ENCODE assay signal across 8 mouse cellular contexts in genomic region chr16:8791949-8792557, GRCm38 (mm10). TPM values are rescaled to one million over a fixed set of nuclear protein-coding genes. Genes with fewer than 3 reads are reported as not detected.
DNase-seq lines count a peak whose midpoint lies in the region; ATAC-seq and TF ChIP-seq lines count a peak whose summit lies in the region.

Gene Usp7 (minus strand): TSS chr16:8792308.

- no peak for TF ChIP-seq POLR2A in bone marrow, adult 2 months (IDR thresholded peaks at IDR 0.05; ENCODE audit: borderline replicate concordance, control insufficient read depth, low read depth, low read length)

- H3K27ac ChIP-seq in bone marrow, adult 2 months (ENCODE audit: control insufficient read depth, insufficient read depth, low read depth, low read length, poor library complexity): no peak within 1 kb of the TSS
- H3K27ac ChIP-seq in midbrain, embryonic 14.5 days (replicated peaks; ENCODE audit: low read depth, low read length): no peak within 1 kb of the TSS

- H3K9me3 ChIP-seq in midbrain, embryonic 14.5 days (ENCODE audit: control insufficient read depth, low read length): no peaks in the 10 kb centered on the region

- no peaks in the 10 kb centered on the region for H3K27me3 ChIP-seq in midbrain, embryonic 14.5 days (ENCODE audit: control insufficient read depth, insufficient read depth, low read length)

- no peak within 1 kb of the TSS for H3K4me2 ChIP-seq in midbrain, embryonic 14.5 days (ENCODE audit: low read length)

- TF ChIP-seq CTCF in bone marrow, adult 2 months (IDR thresholded peaks at IDR 0.05; ENCODE audit: control insufficient read depth, insufficient read depth, low read length): no peak

- H3K36me3 ChIP-seq in midbrain, embryonic 14.5 days (ENCODE audit: control insufficient read depth, insufficient read depth, low read length): no peaks in the 10 kb centered on the region

- no peak within 1 kb of the TSS for H3K4me3 ChIP-seq in bone marrow, adult 2 months (replicated peaks; ENCODE audit: control insufficient read depth, low read depth, low read length)
- no peak within 1 kb of the TSS for H3K4me3 ChIP-seq in midbrain, embryonic 14.5 days (replicated peaks; ENCODE audit: low read depth, low read length)

- ATAC-seq in midbrain, embryonic 14.5 days (ENCODE audit: low FRiP score, low TSS enrichment): no peak

- H3K4me1 ChIP-seq in bone marrow, adult 2 months (ENCODE audit: control insufficient read depth, insufficient read depth, low read length): no peaks in the 10 kb centered on the region
- H3K4me1 ChIP-seq in midbrain, embryonic 14.5 days (ENCODE audit: control insufficient read depth, insufficient read depth, low read length): no peaks in the 10 kb centered on the region

- 86% methylated on average over 20 of the region's 20 CpGs for WGBS in bone marrow, adult 2 months
- WGBS in midbrain, embryonic 14.5 days: 96% methylated on average over 20 of the region's 20 CpGs

- DNase-seq in left cerebral cortex, adult 18-20 months (ENCODE audit: low spot score in 2 of 2): no peak
- DNase-seq in left cerebral cortex, adult 9 months (ENCODE audit: low spot score in 2 of 2): no peak
- no peak for DNase-seq in gastrocnemius, postnatal 4 days (ENCODE audit: low spot score in 2 of 2)
- no peak for DNase-seq in layer of hippocampus, postnatal 10 days (ENCODE audit: low spot score in 2 of 2)
- DNase-seq in midbrain, embryonic 14.5 days: no peak
- no peak for DNase-seq in ovary, postnatal 14 days (ENCODE audit: low spot score)
- DNase-seq in Muller cell, postnatal 12 days (ENCODE audit: inconsistent ontology term): no peak

- H3K9ac ChIP-seq in midbrain, embryonic 14.5 days (replicated peaks; ENCODE audit: low read length): no peak within 1 kb of the TSS

RNA-seq across cellular contexts. Expression of gene Usp7, which starts in this region (rescaled TPM):
- total RNA-seq in left cerebral cortex, adult 18-20 months (2021): 100 to 1,000 TPM; 160 to 165 TPM
- 136 TPM in 2 replicates for polyA plus RNA-seq in bone marrow, adult 2 months (2011; ENCODE audit: insufficient read depth, insufficient read length, low replicate concordance, missing spikeins)
- 10 to 100 TPM; 76.9 to 89.0 TPM for total RNA-seq in gastrocnemius, postnatal 4 days (2021)
- total RNA-seq in layer of hippocampus, postnatal 10 days (2021): 100 to 1,000 TPM; 153 to 157 TPM
- polyA plus RNA-seq in midbrain, embryonic 14.5 days (2014; fragmentation: Nextera tagmentation; extraction: Ambion mirVana): 49.9 and 50.0 TPM in 2 replicates
